Mouse (Mus musculus) bone marrow, adult 2 months (tissue): Measurements from ENCODE around the gene Syt13.

Experiments used
- CTCF ChIP-seq: fragments of 200-500 bp; IDR thresholded peaks from 2 replicates; pipeline ENCODE4 v1.5.1; 2011; ENCODE audit warnings: low read length, control low read depth; ENCODE audit not compliant: control insufficient read depth, insufficient read depth
- POLR2A ChIP-seq: fragments of 200-500 bp; IDR thresholded peaks from 2 replicates; pipeline ENCODE4 v1.6.1; 2011; ENCODE audit warnings: low read depth, mild to moderate bottlenecking, control low read depth, low read length, borderline replicate concordance; ENCODE audit not compliant: control insufficient read depth

DNA sequence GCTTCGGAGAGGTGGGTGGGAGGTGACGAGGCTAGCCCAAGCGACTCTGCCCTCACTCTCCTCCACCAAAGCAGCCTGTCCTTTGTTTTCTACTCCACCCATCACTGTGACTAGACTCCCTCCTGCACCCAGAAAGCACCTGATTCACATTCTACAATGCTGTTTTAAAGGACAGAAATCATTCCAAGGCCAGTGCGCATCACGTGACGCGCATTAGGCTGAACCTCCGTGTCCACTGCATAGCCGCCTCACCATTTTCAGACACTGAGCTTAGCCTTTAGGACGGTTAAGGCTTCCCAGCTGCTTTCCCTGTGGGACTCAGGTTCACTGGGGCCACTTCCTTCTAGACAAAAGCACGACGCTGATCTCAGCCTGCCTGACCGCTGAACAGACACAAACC, 11.2 kb upstream of the Syt13 start:
- TF ChIP-seq CTCF, result no peak
- no peak for TF ChIP-seq POLR2A
